Mouse (Mus musculus): ENCODE measurements at regions not wholly inside any gene's neighbourhood (a gene's known extent, or its start where the extent isn't known, plus 50 kb on each side); places are given as distances from the start of the nearest gene placed in this dataset.
"Not testable (repeated sequence)": the region's sequence is repeated elsewhere in the genome, so short reads cannot be mapped to it uniquely, and the experiment has no call there.

GRCm38 (mm10) chr3:151931096-151931495, 93.7 kb upstream of the Ptgfr start:
- DNase-seq = no peak

DNA sequence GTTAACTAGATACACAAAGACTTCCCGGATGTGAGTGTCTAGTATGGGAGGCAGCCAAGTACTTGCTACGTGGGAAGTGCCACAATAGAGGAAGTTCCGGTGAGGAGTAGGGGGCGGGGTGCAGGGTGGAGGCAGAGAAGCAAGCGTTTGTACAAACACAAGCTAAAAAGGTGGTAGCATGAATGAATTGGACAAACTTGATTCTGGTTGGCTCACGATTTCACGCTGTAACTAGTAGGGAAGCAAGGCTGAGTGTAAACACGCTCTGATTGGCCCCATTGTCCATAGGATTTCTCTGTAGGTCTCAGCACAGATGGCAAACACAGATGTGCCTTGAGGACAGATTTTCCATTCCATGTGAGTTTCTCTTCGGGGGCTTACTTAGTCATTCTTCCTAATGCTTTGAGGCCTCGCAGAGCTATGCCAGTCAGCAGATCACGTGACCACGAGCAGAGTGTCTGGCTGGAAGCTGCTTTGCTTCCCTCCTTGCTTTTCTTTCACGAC, 76.6 kb upstream of the Ptgfr start:
- DNase-seq = peak; percentile 64

DNA sequence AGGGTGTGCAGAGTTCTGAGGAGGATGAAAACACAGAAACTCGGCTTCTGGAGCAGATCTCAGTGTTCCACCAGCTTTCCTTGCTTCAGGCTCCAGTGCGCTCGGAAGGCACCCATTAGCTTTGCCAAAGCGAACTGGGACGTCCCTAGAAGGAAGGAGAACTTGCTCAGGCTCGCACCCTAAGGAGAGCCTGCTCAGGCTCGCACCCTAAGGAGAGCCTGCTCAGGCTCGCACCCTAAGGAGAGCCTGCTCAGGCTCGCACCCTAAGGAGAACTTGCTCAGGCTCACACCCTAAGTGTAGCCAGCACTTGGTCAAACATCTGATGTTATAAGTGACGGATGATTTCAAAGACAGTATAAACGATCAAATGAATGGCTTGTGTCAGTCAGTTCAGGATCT, 74.9 kb upstream of the Ptgfr start:
- DNase-seq = not testable (repeated sequence)

GRCm38 (mm10) chr3:151910851-151911250, 73.4 kb upstream of the Ptgfr start:
- DNase-seq = no peak

DNA sequence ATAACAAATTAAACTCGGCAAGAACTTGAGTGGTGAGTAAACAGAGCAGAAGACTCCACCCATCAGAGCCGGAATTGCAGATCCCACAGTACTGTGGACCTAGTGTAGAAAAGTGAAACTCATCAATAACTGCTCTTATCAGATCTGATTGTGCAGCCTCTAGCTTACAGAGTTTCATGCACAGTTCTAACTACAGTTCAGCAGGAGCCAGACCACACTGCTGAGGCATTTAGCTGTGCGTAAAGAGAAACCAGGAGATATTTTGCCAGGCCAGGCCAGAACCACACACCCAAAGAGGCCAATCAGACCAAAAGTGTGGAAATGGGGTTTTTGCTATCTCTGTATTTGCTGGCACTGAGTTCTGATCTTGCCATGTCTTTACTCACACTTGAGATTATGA, 71.9 kb upstream of the Ptgfr start:
- no peak for DNase-seq

GRCm38 (mm10) chr3:151908886-151909285, 71.5 kb upstream of the Ptgfr start:
- no peak for DNase-seq

- DNase-seq = no peak
These were observed 68.3 kb upstream of the Ptgfr start for GRCm38 (mm10) chr3:151905775-151906174.

- no peak for DNase-seq
These were observed 65.7 kb upstream of the Ptgfr start for GRCm38 (mm10) chr3:151903169-151903568.

- no peak for DNase-seq
These were observed 64.9 kb upstream of the Ptgfr start for GRCm38 (mm10) chr3:151902216-151902827.

DNA sequence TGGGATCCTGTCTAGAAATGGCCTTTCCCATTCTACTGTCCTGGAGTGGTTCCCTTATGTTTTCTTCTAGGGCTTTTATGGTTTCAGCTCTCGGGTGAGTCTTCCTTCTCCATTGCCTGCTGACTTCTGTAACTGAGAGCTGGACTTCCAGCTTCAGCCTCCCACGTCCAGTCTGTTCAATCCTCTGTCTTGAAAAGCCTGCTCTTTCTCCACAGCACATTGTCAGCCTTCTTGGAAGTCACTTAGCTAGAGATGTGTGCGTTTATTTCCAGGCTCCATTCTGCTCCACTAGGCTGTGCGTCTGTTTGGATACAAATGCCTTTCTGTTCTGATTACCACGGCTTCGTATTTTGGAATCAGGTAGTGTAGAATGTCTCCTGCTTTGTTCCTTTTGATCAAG, 62.2 kb upstream of the Ptgfr start:
- no peak for DNase-seq

DNA sequence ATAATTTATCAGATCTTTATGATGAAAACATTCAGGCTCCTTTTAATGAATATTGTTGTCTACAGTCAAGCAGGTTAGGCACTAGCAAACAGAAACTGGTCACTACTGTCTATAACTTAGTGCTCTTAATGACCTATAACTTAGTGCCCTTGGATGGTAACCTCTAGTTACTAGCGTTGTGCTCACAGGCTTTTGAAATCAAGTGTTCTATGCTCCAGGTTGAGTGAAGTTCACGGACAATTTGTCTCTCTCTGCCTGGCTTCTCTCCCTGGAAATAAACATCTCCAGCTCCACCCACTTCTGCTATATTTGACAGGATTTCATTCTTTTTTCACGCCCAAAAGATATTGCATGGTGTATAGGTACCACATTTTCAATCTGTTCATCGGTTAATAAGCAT, 61.7 kb upstream of the Ptgfr start:
- no peak for DNase-seq

- DNase-seq = no peak
These were observed 58.9 kb upstream of the Ptgfr start for GRCm38 (mm10) chr3:151896320-151896719.

- DNase-seq = no peak
These were observed 57.3 kb upstream of the Ptgfr start for GRCm38 (mm10) chr3:151894712-151895111.

DNA sequence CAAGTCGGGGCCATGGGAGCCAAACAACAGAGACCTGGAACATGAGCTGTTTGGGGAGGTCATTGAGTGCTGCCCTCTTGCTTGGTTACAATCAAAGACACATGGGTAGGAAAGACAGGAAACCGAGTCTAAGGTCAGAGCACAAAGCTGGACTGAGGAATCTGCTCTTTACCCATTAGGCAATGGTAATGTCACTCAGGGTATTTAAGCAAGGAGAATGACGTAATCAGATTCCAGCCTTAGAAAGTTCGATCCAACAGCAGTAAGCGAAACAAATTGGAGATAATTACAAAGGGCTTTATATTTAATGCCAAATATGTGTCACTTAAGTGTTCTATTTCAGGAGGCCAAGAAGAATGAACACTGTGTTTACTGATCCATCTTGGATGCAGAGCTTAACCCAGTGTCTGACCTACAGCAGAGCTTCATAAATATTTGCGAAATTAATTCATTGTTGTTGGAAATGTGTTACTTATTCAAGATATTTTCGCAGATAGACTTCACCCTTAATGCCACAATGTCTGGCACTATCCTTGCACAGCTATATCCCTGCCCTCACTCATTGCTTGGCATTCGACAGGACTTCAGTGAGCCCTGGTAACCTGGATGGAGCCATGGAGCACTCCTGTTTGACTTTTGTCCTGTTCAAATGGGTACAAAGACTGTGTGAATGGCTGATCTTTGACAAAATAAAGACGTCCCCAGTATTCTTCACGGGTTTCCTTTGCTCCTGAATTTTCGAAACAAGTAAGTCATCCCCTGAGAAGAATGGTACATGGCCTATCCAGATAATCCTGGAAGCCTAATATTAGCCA, 56.2 kb upstream of the Ptgfr start:
- DNase-seq = no peak

DNA sequence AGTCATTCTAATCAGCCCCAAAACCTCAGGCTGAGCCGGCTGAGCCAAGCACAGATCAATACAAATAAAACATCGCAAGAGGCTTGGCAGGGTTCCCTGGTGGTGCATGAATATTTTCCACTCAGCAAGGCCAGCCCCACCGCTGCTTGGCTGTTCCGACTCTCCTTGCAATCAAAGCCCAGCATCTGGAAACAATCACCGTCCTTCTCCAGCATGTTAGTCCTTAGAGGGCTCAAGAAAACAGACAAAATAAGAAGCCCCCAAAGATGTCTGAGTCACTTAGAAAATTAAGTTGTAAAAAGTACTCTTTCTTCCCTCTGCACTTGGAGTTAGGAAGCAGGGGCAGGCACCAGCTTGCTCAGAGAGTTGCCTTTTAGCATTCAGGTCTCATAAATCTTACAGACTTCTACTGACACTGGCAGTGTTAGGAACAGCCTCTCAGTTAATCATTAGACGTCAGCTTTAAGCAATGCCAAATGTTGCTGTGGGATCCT, 54.4 kb upstream of the Ptgfr start:
- peak; percentile 80 for DNase-seq

DNA sequence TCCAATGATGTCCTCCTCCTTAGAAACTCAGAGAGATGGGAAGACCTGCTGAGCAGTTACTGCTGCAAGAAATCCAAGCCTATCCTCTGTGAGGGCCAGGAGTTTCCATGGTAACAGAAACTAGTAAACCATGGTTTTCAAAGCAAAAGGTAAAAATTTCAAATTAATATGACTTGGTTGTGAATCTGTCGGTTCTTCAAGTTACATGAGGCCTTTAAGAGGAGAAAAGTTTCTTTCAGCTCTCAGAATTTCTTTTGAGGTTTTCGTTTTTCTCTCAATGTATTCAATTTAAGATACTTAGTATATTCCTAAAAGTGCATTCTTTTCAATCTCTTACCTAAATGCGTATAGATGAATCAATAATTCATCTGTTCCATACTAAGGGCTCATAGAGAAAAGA, 53.9 kb upstream of the Ptgfr start:
- DNase-seq = no peak

- no peak for DNase-seq
These were observed 52.3 kb upstream of the Ptgfr start for GRCm38 (mm10) chr3:151889738-151890137.

Data from heart, postnatal 4 days (tissue).